Mouse (Mus musculus): ENCODE results near the gene Afdn.
"Not testable (repeated sequence)": the region's sequence is repeated elsewhere in the genome, so short reads cannot be mapped to it uniquely, and the experiment has no call there.

The Afdn gene

DNA sequence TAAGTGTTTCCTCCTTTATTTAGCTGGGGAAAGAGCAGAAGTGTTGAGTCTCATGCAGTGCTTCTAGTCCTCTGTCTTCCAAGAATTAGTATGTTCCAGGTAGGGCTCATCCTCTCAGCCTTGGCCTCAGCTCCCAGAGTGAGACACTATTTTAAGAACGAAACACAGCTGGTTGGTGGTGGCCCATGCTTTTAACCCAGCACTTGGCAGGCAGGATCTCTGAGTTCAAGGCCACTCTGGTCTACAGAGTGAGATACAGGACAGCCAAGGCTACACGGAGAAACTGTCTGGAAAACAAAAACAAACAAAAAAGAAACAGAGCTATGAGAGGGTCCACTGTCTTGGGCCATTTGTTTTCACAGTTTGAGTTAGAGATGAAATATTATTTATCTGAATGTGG, 17.3 kb downstream of the Afdn start:
- no peak for DNase-seq (ENCODE audit: low spot score in 2 of 2)

DNA sequence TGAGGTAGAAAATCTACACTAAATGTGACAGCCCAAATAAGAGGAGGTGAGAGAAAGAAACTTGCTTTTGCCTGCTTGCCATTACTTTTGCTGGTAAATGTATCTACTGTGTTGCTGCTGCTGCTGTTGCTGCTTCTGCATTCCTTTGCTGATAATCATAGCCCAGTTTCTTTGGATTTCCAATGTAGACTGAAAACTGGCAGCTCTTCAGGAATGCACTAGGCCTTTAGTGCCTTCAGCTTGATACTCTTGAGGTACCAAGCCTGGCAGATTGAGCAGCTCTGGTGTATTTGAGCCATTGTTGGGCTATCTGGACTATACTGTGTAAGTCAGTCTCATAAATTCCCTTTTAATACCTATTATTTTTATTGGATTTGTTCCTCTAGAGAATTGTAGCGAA, 18.5 kb downstream of the Afdn start:
- no peak for DNase-seq (ENCODE audit: low spot score in 2 of 2)

DNA sequence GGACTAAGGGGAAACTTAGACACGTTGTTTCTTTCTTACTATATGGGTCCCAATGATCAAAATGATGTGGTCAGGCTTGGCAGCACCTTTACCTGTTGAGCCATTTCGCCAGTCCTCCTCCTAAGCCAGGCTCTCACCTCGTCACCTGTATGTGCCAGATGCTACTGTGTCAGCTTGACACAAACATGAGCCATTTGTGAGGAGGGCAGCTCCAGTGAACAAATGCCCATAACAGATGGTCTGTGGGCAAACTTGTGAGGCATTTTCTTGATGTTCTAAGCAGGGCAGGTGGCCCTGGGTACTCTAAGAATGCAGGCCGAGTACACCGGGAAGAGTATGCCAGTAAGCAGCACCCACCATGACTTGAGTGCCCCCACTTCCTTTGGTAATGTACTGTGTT, 21.6 kb downstream of the Afdn start:
- DNase-seq (ENCODE audit: low spot score in 2 of 2) = no peak

DNA sequence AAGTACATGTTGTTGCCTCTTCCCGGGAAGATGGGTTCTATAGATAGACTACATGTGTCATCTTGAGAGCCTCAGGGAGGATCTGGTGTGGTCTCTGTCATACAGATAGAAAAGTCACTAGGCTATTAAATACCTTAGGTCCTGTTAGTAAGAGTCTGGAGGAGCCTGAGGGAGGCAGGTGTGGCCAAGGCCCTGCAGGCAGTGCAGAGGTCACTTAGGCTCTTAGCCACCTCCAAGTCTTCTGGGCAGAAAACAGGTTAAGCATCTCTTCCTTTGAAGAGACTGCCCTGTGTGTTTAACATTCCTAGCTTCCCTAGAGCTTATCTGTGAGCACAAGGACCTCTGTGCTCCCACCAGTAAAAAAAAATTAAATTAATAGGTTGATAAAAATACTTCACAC, 23.1 kb downstream of the Afdn start:
- no peak for DNase-seq (ENCODE audit: low spot score in 2 of 2)

DNA sequence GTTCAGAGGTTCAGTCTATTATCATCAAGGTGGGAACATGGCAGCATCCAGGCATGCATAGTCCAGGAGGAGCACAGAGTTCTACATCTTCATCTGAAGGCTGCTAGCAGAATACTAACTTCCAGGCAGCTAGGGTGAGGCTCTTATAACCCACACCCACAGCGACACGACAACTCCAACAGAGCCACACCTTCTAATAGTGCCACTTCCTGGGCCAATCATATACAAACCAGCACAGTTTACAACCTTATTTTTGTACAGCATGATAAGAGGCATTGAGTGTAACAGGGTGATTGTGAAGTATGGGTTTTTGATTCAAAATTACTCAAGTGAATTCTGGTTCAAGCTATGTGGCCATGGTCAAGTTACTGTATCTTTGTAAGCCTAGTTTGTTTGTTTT, 29.7 kb downstream of the Afdn start:
- DNase-seq (ENCODE audit: low spot score in 2 of 2) = not testable (repeated sequence)

DNA sequence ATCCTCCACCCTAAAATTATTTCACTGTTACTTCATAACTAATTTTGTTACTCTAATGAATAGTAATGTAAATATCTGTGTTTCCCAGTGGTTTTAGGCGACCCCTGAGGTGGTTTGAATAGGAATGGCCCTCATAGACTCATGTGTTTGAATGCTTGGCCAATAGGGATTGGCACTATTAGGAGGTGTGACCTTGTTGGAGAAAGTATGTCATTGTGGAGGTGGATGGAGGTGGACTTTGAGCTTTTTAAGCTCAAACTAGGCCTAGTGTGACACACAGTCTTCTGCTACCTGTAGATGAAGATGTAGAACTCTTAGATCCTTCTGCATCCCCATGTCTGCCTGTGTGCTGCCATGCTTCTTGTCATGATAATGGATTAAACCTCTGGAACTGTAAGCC, 37.4 kb downstream of the Afdn start:
- DNase-seq (ENCODE audit: low spot score in 2 of 2) = no peak

DNA sequence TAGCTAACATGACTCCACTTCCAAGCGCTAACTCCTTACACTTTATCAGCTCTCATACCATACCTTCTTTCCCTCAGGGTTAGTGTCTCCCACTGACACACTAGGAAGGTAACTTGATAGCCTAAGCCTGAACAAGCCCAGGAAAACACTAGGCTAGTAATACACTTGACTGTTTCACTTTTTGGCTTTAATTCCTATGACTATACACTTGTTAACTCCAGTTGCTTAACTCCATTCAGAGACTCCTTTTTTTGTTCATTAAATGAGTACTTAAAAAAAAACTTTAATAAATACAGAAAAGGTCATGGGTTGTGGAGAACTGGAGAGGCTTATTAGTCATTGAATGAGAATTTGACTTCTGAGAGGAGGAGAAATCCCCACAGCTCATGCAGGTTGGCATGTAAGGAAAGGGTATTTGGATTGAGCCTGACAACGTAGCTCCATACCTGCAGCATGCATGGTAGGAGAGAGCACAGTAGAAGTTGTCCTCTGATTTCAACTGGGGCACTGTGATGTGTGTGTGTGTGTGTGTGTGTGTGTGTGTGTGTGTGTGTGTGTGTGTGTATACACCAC, 42.6 kb downstream of the Afdn start:
- DNase-seq (ENCODE audit: low spot score in 2 of 2) = no peak

DNA sequence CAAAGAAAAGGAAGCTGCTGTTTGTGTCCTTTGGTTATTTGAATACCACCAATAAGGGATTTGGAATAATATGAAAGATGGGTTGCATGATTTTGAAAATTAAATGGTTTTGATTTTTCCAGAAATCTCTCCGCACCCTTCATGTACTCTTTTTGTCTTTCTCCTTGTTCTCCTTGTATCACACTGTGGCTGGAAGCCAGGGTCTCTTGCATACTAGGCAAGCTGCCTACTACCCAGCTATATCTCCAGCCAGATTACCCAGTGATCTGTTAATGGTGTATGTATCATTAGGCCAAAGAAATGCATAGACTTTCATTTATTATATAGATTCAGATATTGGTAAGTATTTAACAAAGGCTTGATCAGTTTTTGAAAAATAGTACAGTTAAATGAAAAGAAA, 45.7 kb downstream of the Afdn start:
- no peak for DNase-seq (ENCODE audit: low spot score in 2 of 2)

DNA sequence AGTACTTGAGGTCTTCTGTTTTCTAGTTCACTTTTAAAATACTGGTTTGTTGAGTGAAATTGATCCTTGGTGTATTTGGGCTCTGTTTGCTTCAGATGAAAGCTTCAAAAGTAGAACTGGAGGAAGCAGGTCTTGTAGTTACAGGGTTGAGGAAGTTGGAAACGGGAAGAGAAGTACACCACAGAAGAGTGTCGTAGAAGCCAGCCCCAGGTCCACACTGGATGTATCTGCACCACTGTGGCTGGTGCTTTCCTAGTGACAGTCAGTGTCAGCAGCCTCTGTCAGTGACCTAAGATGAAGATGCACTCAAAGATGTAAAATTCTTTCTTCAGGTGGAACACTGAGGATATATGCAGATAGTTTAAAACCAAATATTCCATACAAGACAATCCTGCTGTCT, 57.5 kb downstream of the Afdn start:
- DNase-seq (ENCODE audit: low spot score in 2 of 2) = no peak

DNA sequence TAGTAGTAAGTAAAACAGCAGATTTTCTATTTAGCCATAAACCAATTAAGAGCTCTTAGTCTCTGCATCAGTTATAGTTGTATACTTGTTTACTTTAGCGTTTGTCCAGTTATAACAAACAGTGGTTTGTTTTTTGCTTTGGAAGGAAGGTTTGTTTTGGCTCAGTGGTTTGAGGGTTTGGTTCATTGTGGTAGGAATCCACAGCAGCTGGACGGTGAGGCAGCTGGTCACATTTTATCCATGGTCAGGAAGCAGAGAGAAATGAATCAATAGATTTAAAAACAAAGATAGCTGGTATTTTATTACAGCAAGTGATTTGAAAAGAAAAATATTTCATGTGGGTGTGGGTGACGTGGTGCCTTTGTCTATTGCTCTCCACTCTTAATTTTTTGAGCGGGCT, 59.0 kb downstream of the Afdn start:
- DNase-seq (ENCODE audit: low spot score in 2 of 2) = no peak

DNA sequence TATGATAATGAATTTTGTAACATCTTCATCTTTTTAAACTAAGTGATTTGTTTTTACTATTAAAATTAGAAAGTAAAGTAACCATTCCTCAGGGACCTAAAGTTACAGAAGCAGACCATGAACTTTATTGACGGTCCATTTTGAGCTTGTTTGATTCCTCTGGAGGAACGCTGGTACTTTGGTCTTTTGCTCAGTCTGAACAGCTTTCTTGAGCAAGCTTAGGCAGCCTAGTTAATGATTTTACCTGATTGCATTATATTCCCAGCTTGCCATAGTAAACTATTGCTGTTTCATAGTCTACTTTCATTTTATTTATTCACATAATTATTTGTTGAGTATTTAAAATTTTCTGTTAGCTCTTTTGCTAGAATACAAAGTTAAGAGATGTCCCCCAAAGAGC, 60.3 kb downstream of the Afdn start:
- no peak for DNase-seq (ENCODE audit: low spot score in 2 of 2)

DNA sequence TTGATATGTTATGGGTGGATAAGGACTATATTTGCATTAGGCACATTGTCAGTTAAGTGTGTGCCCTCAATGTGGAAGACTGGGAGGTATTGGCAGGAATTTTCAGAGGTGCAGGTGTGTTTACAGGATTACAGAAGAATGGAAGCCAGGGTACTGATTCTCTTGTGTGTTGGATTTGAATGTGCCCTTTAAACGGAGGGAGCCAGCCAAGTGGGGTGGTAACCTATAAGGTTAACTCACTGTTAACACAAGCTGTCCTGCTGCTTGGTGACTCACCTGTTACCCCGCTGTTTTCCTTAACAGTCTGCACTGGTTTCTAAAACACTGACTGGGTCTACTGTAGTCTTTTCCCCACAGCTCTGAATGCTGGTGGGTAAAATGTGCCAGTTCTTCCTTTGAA, 65.1 kb downstream of the Afdn start:
- no peak for DNase-seq (ENCODE audit: low spot score in 2 of 2)

DNA sequence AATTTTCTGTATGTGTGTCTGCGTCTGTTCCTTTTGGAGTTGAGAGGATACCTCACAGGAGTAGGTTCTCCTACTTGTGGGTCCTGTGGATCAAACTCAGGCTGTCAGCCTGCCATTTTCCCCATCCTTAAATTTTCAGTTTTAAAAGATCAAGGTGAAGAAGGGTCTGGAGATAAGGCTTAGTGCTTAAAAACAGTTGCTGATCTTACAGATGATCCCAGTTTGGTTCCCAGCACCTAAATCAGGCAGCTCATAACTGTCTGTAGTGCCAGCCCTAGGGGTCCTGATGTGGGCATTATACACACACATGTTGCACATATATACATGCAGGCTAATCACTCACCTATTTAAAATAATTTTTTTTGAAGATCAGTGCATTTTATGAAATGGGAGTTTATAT, 69.9 kb downstream of the Afdn start:
- no peak for DNase-seq (ENCODE audit: low spot score in 2 of 2)

DNA sequence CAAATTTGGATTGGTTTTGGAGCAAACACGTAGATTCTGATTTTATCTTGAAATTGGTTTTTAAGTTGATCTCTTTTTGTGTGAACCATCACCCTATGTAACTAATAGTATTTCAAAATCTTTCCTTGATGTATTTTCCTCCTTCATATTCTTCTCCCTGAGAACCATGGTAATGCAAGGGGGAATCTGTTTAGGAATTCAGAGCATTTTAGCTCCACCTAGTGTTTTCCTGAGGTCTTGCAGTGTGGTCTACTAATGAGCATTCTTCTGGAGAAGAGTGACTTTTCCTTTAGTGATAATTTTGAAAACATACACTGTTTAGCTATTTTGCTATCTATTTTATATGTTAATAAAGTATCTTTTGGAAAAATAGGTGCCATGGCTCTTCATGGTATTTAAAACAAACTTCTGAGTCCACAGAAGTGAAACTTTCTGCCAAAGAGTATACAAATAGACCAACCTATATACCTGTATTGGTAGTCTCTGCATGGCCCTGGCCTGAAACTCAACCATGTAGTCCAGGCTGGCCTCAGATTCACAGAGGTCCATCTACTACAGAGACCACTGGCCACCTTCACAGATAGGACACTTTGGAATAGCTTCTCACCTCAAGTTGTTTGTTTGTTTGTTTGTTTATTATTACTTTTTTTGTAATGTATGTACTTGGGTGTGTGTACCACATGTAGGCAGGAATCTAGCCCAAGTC, 70.5 kb downstream of the Afdn start:
- no peak for DNase-seq (ENCODE audit: low spot score in 2 of 2)

DNA sequence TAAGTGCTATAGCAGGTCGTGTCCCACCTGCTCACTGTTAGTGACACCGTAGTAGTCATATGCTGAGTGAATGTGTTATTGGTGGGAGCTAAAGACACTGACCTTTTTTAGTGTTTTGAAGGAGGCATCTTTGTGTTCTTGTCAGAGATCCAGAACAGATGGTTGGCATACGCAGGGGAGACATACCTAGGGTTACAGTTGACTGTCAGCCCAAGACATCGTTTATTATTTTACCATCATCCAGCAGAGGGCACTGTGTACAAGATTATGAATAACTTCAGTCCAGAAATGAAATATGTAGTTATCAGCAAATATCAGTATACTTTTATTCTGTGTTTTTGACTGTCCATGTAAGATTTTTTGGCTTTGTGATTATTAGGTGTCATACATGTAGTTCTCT, 75.5 kb downstream of the Afdn start:
- no peak for DNase-seq (ENCODE audit: low spot score in 2 of 2)

DNA sequence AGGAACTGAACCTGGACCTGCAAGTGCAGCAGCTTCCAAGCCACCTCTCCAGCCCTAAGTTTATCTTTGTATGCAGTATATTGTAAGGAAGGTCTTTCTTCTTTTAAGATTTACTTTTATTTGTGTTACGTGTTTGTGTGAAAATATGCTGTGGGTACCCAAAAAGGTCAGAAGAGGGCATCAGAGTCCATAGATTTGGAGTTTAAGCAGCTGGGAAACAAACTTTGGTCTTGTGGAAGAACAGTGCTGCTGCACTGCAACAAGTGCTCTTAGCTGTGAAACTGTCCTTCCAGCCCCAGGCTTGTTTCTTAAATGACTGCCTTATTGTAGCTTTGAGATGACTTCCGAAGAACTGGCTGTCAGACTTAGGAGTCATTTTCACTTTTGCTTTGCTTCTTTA, 89.8 kb downstream of the Afdn start:
- DNase-seq (ENCODE audit: low spot score in 2 of 2) = no peak

DNA sequence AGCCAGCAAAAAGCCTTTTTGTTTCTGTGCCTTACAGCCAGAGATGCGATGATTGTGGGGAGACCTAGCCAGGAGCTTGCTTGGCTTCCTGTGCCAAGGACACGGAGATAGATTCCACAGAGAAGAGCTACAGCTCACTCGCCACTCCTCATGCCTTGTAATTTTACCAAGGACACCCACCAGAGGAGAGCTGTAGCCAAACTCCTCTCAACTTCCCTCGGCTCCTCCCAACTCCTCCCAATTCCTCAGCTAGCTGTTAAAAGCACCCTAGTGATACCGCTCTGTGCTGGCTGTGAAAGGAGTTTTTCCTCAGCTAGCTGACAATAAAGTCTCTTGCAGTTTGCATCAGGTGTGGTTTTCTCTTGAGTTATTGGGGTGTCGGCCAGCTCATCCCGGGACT, 93.5 kb downstream of the Afdn start:
- DNase-seq (ENCODE audit: low spot score in 2 of 2) = not testable (repeated sequence)

DNA sequence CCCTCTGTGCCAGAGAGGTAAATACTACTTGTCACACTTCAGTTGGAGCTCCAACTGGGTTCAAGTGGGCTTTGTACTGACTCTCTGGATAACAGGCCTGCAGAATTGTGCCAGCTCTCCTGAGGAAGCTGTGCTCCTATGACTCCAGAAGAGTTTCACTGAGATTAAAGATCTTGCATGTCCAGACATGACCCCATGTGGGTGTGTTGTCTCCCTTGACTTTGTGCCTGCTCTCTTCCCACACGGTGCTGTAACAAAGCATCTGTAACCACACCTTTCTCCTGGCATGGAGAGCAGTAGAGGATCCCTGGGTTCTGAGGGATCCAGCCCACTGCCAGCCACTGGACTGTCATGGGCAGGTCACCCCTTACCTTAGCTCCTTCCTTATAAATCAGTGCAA, 95.1 kb downstream of the Afdn start:
- no peak for DNase-seq (ENCODE audit: low spot score in 2 of 2)

DNA sequence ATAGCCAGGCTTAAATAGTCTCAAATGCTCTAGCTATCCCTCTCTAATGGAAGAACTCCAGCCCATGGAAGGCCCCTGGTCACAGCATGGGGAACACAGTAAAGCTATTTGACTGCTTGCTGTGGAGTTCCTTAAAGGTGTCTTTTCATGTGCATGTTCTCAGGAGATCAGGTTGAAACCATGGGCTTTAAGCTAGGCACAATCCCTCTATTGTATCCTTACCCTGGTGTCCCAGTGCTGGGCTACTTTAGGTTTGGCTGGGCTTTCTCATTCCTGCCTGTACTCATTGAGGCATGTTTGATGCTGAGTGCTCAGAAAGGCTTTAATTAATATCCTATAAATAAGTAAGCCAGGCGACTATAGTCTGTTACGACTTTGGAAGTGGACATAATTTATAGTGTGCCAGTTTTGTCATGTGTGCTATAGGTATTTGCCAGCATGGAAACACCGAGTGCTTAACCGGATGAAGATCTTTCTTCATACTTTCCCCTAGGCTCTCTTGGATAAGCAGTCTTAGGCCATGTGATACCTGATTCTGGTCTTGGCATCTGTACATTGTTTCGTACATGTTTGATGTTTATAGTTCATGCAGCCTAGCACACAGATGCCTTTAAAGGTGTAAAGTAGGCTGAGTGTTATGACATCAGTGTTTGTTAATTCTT, 96.2 kb downstream of the Afdn start:
- no peak for DNase-seq (ENCODE audit: low spot score in 2 of 2)

DNA sequence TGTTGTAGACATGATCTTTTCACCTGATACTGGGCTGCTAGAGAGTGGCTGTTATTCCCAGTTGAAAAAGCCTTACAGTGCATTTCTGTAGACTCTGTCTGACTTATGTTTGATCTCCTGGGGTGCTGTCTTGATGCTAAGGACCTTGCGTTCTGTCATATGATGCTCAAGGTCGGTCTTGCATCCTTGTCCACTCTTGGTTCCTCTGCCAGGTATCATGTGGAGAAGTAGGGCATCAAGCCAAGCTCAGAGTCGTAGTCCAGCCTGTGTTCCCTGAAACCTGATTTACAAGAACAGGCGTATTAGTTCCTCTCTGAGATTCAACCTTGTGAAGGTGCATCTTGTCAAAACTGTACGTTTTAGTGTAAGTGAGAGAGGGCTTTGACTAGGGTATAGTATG, 105.0 kb downstream of the Afdn start:
- no peak for DNase-seq (ENCODE audit: low spot score in 2 of 2)

DNA sequence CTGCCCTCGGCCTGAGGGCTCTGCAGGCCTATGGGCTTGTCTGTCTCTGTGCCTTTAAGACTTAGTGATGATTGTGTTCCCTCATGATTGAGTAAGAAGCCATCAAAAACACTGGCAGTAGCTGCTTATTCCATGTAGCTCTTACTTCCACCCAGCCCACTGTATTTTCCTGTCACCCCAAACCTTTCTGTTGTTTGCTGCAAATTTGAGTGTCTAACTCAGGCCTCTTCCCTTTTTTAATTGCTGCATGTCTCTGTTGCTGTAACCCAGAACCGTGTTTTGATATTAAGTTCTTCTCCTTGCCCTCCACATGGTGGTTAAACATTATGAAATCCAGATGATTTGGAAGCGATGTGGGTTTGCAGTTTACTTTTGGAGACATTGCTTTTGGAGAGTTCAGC, 106.6 kb downstream of the Afdn start:
- no peak for DNase-seq (ENCODE audit: low spot score in 2 of 2)

DNA sequence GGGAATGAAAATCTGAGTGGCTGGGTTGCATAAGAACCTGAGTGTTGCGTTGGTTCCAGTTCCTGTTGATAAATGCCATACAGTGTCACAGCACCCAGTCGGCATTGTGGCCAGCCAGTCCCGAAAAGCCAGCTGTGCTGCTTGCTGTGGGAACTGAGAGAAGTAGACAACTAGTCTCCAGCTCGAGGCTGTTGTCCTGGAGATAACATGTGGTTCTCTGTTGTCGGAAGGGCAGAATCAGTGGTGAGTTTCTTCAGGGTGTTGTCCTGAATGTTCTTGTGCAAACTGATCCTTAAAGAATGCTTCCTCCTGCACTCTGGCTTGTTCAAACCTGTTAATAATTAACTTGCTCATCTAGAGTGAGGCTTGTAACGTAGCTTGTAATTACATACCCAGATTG, 107.1 kb downstream of the Afdn start:
- no peak for DNase-seq (ENCODE audit: low spot score in 2 of 2)

DNA sequence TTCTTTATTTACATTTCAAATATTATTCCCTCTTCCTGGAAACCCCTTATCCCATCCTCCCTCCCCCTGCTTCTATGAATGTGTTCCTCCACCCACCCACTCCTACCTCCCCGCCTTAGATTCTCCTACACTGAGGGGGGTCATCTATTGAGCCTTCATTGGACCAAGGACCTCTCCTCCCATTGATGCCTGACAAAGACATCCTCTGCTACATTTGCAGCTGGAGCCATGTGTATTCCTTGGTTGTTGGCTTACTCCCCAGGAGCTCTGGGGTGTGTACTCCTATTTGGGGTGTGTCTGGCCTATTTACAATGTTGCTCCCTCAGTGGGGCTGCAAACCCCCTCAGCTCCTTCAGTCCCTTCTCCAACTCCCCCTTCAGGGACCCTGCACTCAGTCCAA, 109.9 kb downstream of the Afdn start:
- DNase-seq (ENCODE audit: low spot score in 2 of 2) = no peak

DNA sequence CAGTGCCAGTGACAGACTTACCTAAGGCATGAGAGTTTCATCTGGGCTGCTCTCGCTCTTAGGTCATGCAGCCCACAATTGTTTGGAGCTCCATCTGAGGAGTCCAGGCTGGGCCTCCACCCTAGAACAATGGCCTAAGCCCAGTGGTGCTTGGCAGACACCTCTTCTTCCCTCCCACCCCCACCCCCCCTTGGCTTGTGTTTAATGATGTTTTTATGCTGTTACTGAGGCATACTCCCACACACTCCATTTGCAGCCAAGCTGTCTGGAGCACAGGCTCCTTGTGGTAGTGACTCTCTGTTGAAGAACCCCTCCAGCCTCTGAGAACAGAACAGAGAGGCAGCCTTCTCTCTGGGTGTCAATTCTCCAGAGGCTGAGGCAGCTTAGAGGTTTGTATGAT, 113.9 kb downstream of the Afdn start:
- DNase-seq (ENCODE audit: low spot score in 2 of 2) = no peak

Data from spleen, postnatal 14 days (tissue).